Mouse (Mus musculus) small intestine, adult 2 months (tissue): Measurements from ENCODE around the gene Fbrs. TPM values are rescaled to one million over a fixed set of nuclear protein-coding genes. Genes with fewer than 3 reads are reported as not detected.
"Not testable (repeated sequence)": the region's sequence is repeated elsewhere in the genome, so short reads cannot be mapped to it uniquely, and the experiment has no call there.

Experiments used
- H3K27ac ChIP-seq: fragments of 200-500 bp; 2 replicates; pipeline ENCODE4 v1.5.1; 2012; ENCODE audit warnings: low read depth, low read length, control low read depth, inconsistent platforms; ENCODE audit not compliant: insufficient read depth
- H3K27me3 ChIP-seq: fragments of 200-500 bp; 2 replicates; pipeline ENCODE4 v1.6.1; 2012; ENCODE audit warnings: mild to moderate bottlenecking, moderate library complexity, low read length, inconsistent platforms; ENCODE audit not compliant: control insufficient read depth, insufficient read depth
- H3K36me3 ChIP-seq: fragments of 200-500 bp; 2 replicates; pipeline ENCODE4 v1.6.1; 2012; ENCODE audit warnings: mild to moderate bottlenecking, low read length, control low read depth, inconsistent platforms; ENCODE audit not compliant: control insufficient read depth, insufficient read depth
- H3K4me1 ChIP-seq: fragments of 200-500 bp; 2 replicates; pipeline ENCODE4 v1.6.1; 2012; ENCODE audit warnings: low read length, inconsistent platforms, mixed read lengths; ENCODE audit not compliant: control insufficient read depth, insufficient read depth, insufficient read length
- H3K4me3 ChIP-seq: fragments of 200-500 bp; 2 replicates; pipeline ENCODE4 v1.5.1; 2012; ENCODE audit warnings: low read depth, mild to moderate bottlenecking, control low read depth, inconsistent platforms, low read length, moderate library complexity
- CTCF ChIP-seq: fragments of 200-500 bp; IDR thresholded peaks from 2 replicates; pipeline ENCODE4 v1.5.1; 2012; ENCODE audit warnings: low read depth, mild to moderate bottlenecking, control low read depth, inconsistent platforms, low read length, moderate library complexity, mixed read lengths; ENCODE audit not compliant: insufficient replicate concordance, insufficient read length; ENCODE audit errors: extremely low read depth
- POLR2A ChIP-seq: fragments of 200-500 bp; IDR thresholded peaks from 2 replicates; pipeline ENCODE4 v1.6.1; 2012; ENCODE audit warnings: low read depth, mild to moderate bottlenecking, control low read depth, inconsistent platforms, low read length, moderate library complexity
- WGBS: fragments of 180-500 bp; shearing (Covaris S2); methylation state at CpG from one replicate; pipeline ENCODE4 v1.1.7; 2018; 5-methylcytosine and 5-hydroxymethylcytosine counted together
- polyA plus RNA-seq: library from polyadenylated mRNA; depleted of rRNA; stranded (reverse); fragments of >200 nt; gene quantifications from 2 replicates; pipeline ENCODE4 v1.2.3, GENCODE M21; 2012

The Fbrs gene
- polyA plus RNA-seq, 1 experiment: 41.8 TPM

DNA sequence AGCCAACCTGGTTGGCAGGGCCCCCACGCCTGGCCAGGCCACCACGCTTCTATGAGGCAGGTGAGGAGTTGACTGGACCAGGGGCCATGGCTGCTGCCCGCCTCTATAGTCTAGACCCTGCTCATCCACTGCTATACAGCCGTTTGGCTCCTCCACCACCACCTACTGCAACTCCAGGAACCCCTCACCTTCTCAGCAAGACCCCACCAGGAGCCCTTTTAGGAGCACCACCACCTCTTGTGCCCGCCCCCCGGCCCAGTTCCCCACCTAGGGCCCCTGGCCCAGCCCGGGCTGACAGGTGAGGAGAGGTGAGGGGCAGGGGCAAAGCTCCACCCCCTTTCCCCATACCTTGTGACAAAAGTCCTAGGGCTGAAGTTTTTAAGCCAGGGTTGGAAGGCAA lies 11.0 kb downstream of the Fbrs start:
- 92% methylated on average over 7 of the region's 7 CpGs for WGBS
- no peaks in the 10 kb centered on the region; the same call in 1 of the 2 replicates for H3K4me1 ChIP-seq
- H3K27me3 ChIP-seq: no peaks in the 10 kb centered on the region
- no peak for TF ChIP-seq POLR2A
- no peak for TF ChIP-seq CTCF
- no peak overlapping the region for H3K4me3 ChIP-seq
- H3K36me3 ChIP-seq: peaks cover 68% of the 10 kb centered on the region
- no peak overlapping the region for H3K27ac ChIP-seq

DNA sequence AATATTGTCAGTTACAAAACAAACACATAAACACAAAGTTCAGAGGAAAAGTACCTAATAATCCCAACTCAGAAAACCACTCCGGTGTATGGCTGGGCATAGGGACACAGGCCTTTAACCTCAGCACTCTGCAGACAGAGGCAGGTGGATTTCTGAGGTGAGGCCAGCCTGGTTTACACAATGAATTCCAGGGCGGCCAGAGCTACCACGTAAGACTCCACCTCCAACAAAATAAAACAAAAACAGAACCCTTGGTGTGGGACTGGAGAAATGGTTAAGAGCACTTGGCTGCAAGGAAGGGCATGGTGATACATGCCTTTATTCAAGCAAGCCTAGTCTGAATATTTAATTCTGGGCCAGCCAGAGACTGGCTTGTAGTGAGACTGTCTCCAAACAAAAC lies 12.8 kb downstream of the Fbrs start:
- Histone ChIP-seq H3K27me3 (no peaks in the 10 kb centered on the region), H3K4me3 (no peak overlapping the region), H3K27ac (no peak overlapping the region), H3K4me1 (no peaks in the 10 kb centered on the region), H3K36me3 (peaks cover 51% of the 10 kb centered on the region)
- no peak for TF ChIP-seq POLR2A
- TF ChIP-seq CTCF: no peak
- 89% methylated on average over 3 of the region's 3 CpGs for WGBS

DNA sequence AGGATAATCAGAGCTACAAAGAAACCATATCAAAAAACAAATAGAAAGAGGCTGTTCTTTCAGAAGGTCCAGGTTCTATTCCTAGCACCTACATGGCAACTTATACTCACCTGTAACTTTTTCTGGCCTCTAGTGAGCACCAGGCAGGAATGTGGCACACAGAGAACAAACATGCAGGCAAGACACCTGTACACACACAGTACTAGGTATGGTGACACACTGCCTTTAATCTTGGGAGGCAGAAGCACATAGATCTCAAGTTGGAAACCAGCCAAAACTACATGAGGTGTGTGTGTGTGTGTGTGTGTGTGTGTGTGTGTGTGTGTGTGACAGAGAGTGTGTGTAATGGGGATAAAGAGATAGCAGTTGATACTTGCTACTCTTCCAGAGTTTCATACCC lies 15.6 kb downstream of the Fbrs start:
- TF ChIP-seq CTCF: no peak
- no peak for TF ChIP-seq POLR2A
- H3K4me1 ChIP-seq: no peaks in the 10 kb centered on the region
- H3K27me3 ChIP-seq: no peaks in the 10 kb centered on the region
- no peak overlapping the region for H3K27ac ChIP-seq
- peaks cover 25% of the 10 kb centered on the region for H3K36me3 ChIP-seq
- no peak overlapping the region for H3K4me3 ChIP-seq

DNA sequence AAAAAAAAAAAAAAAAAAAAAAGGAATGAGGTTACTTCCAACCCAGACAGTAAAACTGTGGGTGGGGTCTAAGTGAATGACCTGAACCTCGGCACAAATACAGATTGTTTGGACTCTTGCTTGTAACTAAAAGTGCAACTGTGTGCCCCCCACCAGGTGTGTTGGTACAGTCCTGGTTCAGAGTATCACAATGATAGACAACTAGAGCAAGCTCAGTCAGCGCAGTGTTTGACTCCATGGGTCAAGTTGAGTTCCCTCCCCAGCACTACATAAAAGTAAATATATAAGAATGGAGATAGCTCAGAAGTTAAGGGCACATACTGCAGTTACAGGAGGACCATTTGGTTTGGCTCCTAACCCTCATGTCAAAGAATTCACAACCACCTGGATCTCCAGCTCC lies 18.4 kb downstream of the Fbrs start:
- 63% methylated on average over 2 of the region's 2 CpGs for WGBS
- Histone ChIP-seq H3K4me3 (no peak overlapping the region), H3K27ac (no peak overlapping the region), H3K4me1 (no peaks in the 10 kb centered on the region), H3K27me3 (no peaks in the 10 kb centered on the region), H3K36me3 (0 out of 2 replicates have a peak, but pooled peaks cover 2% of the 10 kb centered on the region)
- TF ChIP-seq CTCF (no peak), POLR2A (no peak)

DNA sequence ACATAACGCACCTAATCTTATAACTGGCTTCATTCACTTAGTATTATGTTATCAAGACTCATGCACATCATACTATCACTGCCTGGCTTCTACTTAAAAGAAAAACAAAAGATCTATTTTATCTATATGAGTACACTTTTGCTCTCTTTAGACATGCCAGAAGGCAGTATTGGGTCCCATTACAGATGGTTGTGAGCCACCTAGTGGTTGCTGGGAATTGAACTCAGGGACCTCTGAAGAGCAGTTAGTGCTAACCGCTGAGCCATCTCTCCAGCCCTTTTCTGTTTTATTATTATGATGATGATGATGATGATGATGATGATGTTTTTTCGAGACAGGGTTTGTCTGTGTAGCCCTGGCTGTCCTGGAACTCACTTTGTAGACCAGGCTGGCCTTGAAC lies 19.4 kb downstream of the Fbrs start:
- 42% methylated on average over 3 of the region's 3 CpGs for WGBS
- H3K27me3 ChIP-seq: no peaks in the 10 kb centered on the region
- no peaks in the 10 kb centered on the region for H3K4me1 ChIP-seq
- TF ChIP-seq POLR2A: no peak
- TF ChIP-seq CTCF: peak; percentile 44; the same call in 1 of the 2 replicates
- H3K36me3 ChIP-seq: no peaks in the 10 kb centered on the region; the same call in 1 of the 2 replicates
- no peak overlapping the region for H3K4me3 ChIP-seq
- no peak overlapping the region for H3K27ac ChIP-seq

DNA sequence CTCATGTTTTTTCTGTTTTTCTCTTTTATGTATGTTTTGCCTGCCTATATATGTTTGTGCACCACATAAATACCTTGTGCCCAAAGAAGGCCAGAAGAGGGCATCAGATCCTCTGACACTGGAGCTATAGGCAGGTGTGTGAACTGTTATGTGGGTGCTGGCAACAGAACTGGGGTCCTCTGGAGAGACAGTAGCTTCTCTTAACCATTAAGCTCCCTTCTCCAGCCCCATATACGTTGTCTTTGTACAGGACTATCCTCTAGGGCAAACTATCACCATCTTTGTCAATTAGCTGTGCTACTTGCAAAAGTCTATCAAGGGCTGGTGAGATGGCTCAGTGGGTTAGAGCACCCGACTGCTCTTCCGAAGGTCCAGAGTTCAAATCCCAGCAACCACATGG lies 29.3 kb downstream of the Fbrs start:
- TF ChIP-seq CTCF: no peak
- TF ChIP-seq POLR2A: no peak
- Histone ChIP-seq H3K27ac (no peak overlapping the region), H3K4me1 (no peaks in the 10 kb centered on the region), H3K27me3 (no peaks in the 10 kb centered on the region), H3K4me3 (no peak overlapping the region), H3K36me3 (no peaks in the 10 kb centered on the region; the same call in 1 of the 2 replicates)
- 93% methylated on average over 3 of the region's 3 CpGs for WGBS

DNA sequence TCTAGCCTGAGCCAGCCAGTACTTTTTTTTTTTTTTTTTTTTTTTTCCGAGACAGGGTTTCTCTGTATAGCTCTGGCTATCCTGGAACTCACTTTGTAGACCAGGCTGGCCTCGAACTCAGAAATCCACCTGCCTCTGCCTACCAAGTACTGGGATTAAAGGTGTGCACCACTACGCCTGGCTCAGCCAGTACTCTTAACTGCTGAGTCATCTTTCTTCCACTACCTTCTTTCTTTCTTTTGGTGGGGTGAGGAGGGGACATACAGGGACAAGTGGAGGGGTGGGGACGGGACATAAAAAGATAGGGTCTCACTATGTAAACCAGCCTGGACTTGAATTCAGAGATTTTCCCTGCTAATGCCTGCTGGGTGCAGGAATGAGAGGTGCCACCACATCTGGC lies 30.8 kb downstream of the Fbrs start:
- H3K36me3 ChIP-seq, H3K27ac ChIP-seq, H3K27me3 ChIP-seq, H3K4me3 ChIP-seq, H3K4me1 ChIP-seq: not testable (repeated sequence)
- WGBS: 91% methylated on average over 3 of the region's 4 CpGs

DNA sequence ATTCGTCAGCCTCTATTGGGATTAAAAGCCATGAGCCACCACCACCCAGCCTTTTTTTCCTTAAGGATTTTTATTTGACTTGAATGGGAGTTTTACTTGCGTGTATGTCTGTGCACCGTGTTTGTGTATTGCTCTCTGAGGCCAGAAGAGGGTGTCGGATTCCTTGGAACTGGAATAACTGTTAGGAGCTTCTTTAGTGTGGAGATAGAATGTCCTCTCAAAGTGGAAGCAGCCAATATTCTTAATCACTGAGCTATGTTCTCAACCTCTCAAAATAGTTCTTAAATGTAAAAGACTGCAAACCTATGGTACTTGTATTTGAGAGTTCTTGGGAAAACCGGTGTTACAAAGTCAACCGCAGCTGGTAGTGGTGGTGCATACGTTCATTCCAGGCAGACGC lies 32.2 kb downstream of the Fbrs start:
- Histone ChIP-seq H3K27me3 (no peaks in the 10 kb centered on the region), H3K27ac (0 out of 2 replicates have a peak overlapping the region, but pooled peaks have one; percentile 7)
- no peak for TF ChIP-seq POLR2A
- TF ChIP-seq CTCF: no peak

More for the DNA sequence above, 32.2 kb downstream of the Fbrs start:
- 19% methylated on average over 8 of the region's 8 CpGs for WGBS
- no peak overlapping the region for H3K4me3 ChIP-seq
- H3K4me1 ChIP-seq: peaks cover 7% of the 10 kb centered on the region; the same call in 1 of the 2 replicates
- H3K36me3 ChIP-seq: peaks cover 13% of the 10 kb centered on the region
